Mouse (Mus musculus): ENCODE data around the gene Tarsl2. TPM values are rescaled to one million over a fixed set of nuclear protein-coding genes. Genes with fewer than 3 reads are reported as not detected.

Tarsl2 gene
- polyA plus RNA-seq, 1 experiment from 2014 or later, result 9.1 TPM

Other genes starting within 250 kb of the Tarsl2 start
- gene Tjp1, start 117.1 kb upstream of the Tarsl2 start, polyA plus RNA-seq (2015; fragmentation: Nextera tagmentation; extraction: Ambion mirVana), result 37.7 and 41.1 TPM in 2 replicates
- 84.1 and 85.3 TPM in 2 replicates for gene Tm2d3, start 46.3 kb downstream of the Tarsl2 start, polyA plus RNA-seq (2015; fragmentation: Nextera tagmentation; extraction: Ambion mirVana)
- gene Pcsk6, start 216.8 kb downstream of the Tarsl2 start, polyA plus RNA-seq (2015; fragmentation: Nextera tagmentation; extraction: Ambion mirVana), result 7.6 and 9.2 TPM in 2 replicates

All from lung, embryonic 15.5 days (tissue).